Mouse (Mus musculus) retina, postnatal 7 days (tissue): ENCODE data around the gene Gm17349.
"Not testable (repeated sequence)": the region's sequence is repeated elsewhere in the genome, so short reads cannot be mapped to it uniquely, and the experiment has no call there.

Experiments
- DNase-seq: peaks from one replicate; pipeline ENCODE4 v3.0.0-alpha.2; 2012; ENCODE audit warnings: low read depth, low spot score

The Gm17349 gene

GRCm38 (mm10) chr15:99705440-99706048, at the start of gene Gm17349:
Gm17349 (minus strand) TSS chr15:99705490.
- DNase-seq = no peak

DNA sequence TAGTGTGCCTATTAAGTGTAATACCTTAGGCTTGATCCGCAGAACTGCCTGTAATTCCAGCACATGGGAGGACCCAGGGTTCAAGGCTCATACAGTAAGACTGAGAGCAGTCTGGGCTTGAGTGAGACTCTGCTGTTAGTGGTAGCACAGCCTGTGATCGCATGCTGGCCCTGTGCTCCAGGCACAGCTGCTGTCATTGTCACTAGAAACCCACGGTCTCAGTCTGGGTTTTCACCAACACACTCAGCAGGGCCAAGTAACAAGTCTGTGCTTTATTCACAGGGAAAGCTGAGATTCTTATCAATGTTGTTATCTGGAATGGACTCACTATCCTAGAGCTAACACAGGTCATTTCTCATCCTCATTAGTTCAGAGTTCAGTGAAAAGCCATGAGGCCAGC, 48.9 kb upstream of the Gm17349 start:
- DNase-seq = no peak

DNA sequence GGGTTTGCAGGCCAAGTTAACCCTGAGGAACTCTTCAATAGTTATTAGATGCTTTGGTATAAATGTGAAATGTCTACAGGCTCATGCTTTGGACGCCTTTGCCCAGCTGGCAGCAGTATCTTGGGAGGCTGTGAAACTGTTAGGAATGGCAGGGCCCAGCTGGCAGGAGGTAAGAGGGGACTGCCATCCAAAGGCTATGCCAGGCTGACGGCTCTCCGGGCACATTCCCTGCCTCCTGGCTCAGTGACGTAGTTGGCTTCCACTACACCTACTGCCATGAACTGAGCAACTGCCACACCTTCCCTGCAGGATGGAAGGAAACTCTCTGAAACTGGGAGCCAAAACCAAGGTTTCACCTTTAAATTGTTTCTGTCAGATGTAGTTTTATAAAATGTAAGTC, 34.9 kb upstream of the Gm17349 start:
- no peak for DNase-seq

DNA sequence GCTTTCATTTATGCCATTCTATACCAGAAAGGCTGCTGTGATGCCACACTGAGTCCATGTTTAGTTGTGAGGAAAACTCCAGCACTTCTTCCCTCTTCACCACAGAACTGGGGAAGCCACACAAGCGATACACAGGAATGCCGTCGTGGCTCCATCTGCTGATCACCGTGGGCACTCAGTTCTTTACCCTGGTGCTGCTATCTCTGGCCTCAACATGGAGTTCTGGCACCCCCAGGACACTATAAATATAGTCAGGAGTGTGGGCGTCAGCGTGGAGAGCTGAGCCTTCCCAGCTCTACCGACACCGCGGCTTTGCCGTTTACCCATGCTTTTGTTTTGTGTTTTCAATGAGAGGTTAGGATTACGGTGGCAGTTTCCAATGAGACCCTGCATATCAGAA, 31.4 kb upstream of the Gm17349 start:
- no peak for DNase-seq

GRCm38 (mm10) chr15:99735631-99736030, 30.3 kb upstream of the Gm17349 start:
- no peak for DNase-seq

GRCm38 (mm10) chr15:99733186-99733585, 27.9 kb upstream of the Gm17349 start:
- DNase-seq = no peak

- DNase-seq = no peak
Observed at GRCm38 (mm10) chr15:99731678-99732077, 26.4 kb upstream of the Gm17349 start.

DNA sequence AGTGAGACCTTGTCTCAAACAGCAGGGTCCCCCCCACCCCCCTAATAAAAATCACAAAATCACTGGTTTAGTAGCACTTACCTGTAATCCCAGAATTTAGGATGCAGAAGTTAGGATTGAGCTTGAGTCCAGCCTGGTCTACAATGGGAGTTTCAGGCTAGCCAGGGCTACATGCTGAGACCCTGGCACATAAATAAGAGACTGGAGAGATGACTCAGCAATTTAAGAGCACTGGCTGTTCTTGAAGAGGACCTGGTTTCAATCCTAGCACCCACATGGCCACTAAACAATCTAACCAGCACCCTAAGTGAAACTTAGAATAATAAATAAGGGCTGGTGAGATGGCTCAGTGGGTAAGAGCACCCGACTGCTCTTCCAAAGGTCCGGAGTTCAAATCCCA, 25.9 kb upstream of the Gm17349 start:
- no peak for DNase-seq

DNA sequence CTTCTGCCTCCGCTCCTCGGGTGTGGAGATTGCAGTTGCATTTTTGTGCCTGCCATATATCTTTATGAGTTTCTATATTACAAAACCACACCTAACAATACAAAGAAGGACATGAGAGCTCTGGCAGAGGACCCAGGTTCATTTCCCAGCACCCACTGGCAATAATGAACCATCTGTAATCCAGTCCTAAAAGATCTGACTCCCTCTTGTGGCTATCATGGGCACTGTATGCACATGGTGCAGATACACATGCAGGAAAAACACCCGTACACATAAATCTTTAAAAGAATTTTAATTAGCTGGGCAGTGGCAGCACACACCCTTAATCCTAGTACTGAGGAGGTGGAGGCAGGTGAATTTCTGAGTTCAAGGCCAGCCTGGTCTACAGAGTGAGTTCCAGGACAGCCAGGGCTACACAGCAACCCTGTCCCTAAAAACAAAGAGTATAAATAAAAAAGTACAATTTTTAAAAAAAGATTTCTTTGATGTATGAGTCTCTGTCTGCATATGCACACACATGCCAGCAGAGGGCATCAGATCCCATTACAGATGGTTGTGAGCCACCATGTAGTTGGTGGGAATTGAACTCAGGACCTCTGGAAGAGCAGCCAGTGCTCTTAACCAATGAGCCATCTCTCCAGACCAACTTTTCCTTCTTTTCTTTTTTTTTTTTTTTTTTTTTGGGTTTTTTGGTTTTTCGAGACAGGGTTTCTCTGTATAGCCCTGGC, 23.9 kb upstream of the Gm17349 start:
- DNase-seq = no peak

DNA sequence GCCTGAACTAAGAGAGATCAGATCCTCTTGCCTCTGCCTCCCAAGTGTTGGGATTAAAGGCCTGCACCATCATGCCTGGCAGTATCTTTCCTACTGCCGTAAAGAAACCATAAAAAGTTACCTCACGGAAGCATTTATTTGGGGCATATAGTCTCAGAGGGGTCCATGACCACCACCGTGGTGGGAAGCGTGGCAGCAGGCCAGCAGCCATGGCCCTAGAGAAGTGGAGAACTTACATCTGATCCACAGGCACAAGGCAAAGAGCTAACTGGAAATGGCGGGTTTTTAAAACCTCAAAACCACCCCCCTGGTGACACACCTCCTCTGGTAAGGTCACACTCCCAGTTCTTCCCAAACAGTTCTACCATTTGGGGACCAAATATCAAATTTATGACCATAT, 22.9 kb upstream of the Gm17349 start:
- no peak for DNase-seq

DNA sequence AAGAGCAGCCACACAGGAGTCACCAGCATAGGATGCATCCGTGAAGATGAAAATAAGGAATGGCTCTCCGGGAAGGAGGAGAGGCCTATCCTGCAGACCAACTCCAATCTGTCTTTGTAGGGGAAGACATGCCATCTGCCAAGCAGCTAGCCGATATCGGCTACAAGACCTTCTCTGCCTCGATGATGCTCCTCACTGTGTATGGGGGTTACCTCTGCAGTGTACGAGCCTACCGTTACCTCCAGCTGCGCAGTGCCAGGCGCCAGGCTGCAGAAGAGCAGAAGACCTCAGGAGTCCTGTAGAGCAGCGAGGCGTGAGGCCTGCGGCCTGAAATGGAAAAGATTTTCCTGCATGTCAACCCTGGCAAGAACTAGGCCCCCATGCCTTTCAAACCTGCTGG, 22.2 kb upstream of the Gm17349 start:
- no peak for DNase-seq

GRCm38 (mm10) chr15:99727039-99727438, 21.7 kb upstream of the Gm17349 start:
- DNase-seq = not testable (repeated sequence)

DNA sequence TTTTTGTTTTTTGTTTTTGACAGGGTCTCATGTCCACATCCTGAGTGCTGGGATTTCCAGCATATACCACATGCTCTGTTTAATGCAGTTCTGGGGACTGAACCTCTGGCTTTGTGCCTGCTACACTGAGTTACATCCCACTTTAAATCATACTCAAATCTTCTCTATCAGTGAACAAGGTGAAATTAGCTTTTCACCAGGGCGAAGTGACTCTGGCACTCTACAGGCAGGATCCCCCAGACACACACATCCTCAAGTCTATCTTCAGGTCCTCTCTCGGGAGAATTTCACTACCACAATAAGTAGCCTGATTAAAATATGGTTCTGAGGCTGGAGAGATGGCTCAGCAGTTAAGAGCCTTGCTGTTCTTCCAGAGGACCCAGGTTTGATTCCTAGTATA, 21.3 kb upstream of the Gm17349 start:
- no peak for DNase-seq

DNA sequence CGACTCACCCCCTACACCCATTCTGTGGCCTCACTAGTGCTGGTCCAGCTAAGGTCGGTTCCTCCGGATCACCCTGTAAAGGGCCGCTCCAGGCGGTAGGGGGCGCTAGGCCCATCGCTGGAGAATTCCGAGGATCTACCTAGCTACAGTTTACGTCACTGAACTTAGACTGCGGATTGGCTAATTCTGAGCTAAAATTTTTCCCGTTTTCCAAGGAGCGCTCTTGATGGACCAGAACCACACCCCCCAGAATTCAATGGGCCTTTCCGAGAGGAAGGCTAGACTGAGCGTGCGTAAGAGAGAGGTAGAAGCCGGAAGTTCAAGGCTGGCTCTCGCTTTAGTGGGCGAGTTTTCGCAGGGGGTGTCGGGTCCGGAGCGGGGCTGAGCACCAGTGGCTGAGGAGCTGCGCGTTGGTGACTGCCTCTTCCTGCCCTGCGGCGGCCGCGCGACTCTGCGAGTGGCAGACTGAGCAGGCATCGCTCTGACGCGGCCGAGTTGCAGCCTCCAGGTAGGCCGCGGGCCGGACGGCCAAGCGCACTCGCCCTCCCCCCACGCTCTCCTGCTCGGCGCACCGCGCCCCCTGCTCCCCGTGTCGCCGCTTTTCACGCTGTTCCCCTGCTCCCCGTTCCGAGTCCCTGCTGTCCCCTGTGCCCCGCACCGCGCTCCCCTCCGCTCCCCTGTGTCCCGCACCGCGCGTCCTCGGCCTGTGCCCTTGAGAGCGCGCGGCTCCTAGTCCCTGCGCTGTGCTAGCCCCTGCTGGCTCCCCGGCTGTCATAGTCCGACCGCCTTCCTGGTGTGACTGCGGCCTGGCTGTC, 20.3 kb upstream of the Gm17349 start, which contains the start of gene Cox14:
Gene Cox14, plus strand, starts transcription at position 278 of the 815 bp plus-strand sequence.
- DNase-seq = peak; percentile 97

DNA sequence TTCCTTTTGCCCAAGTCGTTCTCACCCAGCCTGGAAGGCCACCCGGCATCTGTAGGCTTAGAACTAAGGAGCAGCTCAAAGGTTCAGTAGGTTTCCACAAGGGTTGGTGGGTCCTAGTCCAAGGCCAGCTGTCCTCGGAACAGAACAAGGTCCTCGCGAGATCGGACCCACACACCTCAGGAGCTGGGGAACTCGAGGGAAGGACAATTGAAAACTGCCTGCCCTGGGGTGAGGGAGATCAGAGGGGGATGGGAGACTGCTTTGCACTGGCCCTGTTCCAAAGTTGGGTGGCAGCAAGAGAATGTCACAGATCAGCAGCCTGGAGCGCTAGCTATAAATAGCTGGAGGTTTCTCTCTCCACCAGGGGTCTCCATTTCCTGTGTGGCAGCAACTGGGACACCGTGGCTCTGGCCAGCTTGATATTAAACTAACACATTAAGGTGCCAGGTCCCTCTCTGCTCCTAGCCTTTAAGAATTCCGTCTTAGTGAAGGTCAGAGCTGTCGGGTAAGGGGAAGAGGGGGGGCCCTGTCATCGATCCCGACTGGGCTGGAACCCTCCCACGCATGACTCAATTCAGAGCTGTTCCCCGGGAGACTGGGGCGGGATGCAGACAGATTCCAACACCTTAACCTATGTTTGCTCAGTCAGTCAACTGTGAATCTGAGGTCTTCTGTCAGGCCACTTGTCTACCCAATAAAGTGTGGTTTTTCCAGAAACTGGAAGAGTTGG, 19.2 kb upstream of the Gm17349 start:
- DNase-seq = peak; percentile 62

- DNase-seq = no peak
Observed at GRCm38 (mm10) chr15:99723515-99724291, 18.4 kb upstream of the Gm17349 start.

- DNase-seq = no peak
Observed at GRCm38 (mm10) chr15:99723120-99723514, 17.8 kb upstream of the Gm17349 start.

DNA sequence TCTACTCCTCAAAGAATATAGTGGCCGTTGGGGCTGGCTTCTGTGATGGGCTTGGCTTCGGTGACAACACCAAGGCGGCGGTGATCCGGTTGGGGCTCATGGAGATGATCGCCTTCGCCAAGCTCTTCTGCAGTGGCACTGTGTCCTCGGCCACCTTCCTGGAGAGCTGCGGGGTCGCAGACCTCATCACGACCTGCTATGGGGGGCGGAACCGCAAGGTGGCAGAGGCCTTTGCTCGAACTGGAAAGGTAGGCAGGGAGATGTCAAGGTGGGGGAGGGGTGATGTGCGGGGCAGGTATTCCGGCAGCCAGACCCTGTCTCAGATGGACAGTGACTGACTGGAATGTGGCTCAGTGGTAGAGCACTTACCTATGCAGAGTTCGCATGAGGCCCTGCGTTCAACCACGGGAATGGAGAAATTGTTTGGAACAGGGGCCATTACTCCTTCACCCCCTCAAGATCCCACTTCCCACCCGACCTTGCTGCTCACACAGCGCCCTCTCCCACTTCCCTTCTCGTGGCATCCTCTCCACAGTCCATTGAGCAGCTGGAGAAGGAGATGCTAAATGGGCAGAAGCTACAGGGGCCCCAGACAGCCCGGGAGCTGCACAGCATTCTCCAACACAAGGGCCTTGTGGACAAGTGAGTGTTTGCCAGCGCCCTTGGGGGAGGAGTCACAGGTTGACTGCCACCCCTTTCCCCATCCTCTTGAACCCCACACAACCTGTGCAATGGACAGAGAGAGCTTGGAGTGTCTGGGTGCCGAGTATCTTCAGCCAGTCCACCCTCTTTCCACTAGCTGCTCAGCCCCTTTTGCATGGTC, 16.8 kb upstream of the Gm17349 start:
- no peak for DNase-seq

DNA sequence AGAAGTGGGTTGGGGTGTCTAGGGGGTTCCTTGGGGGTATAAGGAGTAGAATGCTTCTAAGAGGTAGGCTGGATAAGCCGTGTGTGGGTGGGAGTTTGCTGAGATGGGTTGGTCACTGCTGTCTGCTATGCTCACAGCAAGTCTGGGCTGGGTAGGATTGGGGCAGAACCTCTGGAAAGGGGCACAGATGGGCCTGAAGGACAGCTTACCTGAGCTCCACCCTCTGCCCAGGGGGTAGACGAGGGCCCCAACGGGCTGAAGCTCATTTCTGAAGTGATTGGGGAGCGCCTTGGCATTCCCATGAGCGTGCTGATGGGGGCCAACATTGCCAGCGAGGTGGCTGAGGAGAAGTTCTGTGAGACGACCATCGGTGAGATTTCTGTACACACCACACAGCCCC, 14.6 kb upstream of the Gm17349 start:
- no peak for DNase-seq

DNA sequence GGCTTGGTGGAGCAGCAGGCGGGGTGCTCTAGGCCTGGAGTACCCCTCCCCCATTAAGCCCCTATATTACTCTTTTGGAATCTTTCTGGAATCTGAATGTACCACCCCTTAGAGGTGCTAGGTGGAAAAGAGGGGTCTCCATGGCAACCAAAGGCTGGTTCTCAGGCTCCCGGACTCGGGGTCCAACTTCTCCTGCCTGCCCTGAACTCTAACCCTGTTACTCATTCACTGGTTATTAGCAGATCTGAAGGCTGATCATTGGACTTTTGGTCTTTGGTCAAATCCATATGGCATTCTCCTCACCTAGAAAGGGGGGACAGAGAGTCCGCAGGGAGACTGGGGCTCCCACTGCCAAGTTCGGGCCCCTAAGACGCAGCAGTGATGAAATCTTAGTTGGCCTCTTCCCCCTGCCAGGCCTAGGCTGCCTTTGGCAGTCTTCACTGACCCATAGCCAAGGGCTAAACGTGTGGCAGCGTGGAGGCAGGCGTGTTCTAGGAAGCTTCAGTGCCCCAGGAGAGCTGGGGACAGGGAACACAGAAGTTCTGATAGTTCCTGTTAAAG, 13.3 kb upstream of the Gm17349 start:
- DNase-seq = no peak
